Mouse (Mus musculus) forebrain, embryonic 10.5 days (tissue): ENCODE results near the gene 1600014C23Rik. TPM values are rescaled to one million over a fixed set of nuclear protein-coding genes. Genes with fewer than 3 reads are reported as not detected.

Experiments
- DNase-seq: peaks from one replicate; pipeline ENCODE4 v3.0.0-alpha.2; 2017; ENCODE audit warnings: low spot score; ENCODE audit errors: extremely low spot score
- H3K27ac ChIP-seq: fragments of 300-500 bp; sonication (generic); 2 replicates; pipeline ENCODE4 v1.5.1; 2016; ENCODE audit warnings: mild to moderate bottlenecking
- H3K27me3 ChIP-seq: fragments of 300-500 bp; sonication (generic); 2 replicates; pipeline ENCODE4 v1.6.1; 2016; ENCODE audit warnings: mild to moderate bottlenecking; ENCODE audit not compliant: poor library complexity, severe bottlenecking
- H3K36me3 ChIP-seq: fragments of 300-500 bp; sonication (generic); replicated peaks from 2 replicates; pipeline ENCODE4 v1.6.1; 2016; ENCODE audit warnings: mild to moderate bottlenecking, moderate library complexity
- H3K4me1 ChIP-seq: fragments of 300-500 bp; sonication (generic); 2 replicates; pipeline ENCODE4 v1.6.1; 2016
- H3K4me3 ChIP-seq: fragments of 300-500 bp; sonication (generic); 2 replicates; pipeline ENCODE4 v1.5.1; 2016; ENCODE audit warnings: mild to moderate bottlenecking, moderate library complexity
- H3K9me3 ChIP-seq: fragments of 300-500 bp; sonication (generic); 2 replicates; pipeline ENCODE4 v1.6.1; 2016; ENCODE audit warnings: mild to moderate bottlenecking, moderate library complexity
- WGBS: fragments of 180-500 bp; shearing (Covaris S2); methylation state at CpG from one replicate; pipeline ENCODE4 v1.1.7; 2016; 5-methylcytosine and 5-hydroxymethylcytosine counted together
- polyA plus RNA-seq: library from polyadenylated mRNA; unstranded; fragments of >200 nt; fragmentation: Nextera tagmentation; extraction: Ambion mirVana; gene quantifications from 2 replicates; pipeline ENCODE4 v1.2.1, GENCODE M21; 2016

The 1600014C23Rik gene
- polyA plus RNA-seq, 1 experiment from 2014 or later = not detected

- Histone ChIP-seq H3K27me3 (peaks cover 51% of the 10 kb centered on the region), H3K27ac (0 out of 2 replicates have a peak overlapping the region, but pooled peaks have one; percentile 48), H3K36me3 (no peaks in the 10 kb centered on the region), H3K9me3 (no peaks in the 10 kb centered on the region), H3K4me1 (peaks cover 84% of the 10 kb centered on the region), H3K4me3 (no peak overlapping the region; the same call in 1 of the 2 replicates)
- 29% methylated on average over 9 of the region's 9 CpGs for WGBS
- peak; percentile 85 for DNase-seq
Observed at GRCm38 (mm10) chr17:45731172-45731864, 2.3 kb downstream of the 1600014C23Rik start.

DNA sequence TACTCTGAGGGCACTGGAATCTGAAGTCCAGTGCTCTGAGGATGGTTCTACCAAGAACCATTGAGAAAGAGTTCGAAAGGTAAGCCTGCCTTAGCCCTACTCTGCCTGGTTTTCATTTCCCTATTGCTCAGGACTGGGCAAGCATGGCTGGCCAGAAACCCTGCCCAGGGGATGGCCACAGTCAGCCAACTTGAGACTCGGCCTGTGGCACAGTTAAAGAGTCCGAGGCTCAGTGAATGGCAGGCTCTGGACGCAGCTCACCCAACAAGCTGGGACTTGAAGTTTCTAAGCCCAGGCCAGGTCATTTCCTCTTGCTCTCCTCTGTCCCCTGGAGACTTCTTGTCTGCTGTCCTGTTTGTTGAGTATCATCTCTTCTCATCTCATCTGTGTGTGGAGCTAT lies 2.9 kb downstream of the 1600014C23Rik start:
- Histone ChIP-seq H3K27ac (peak overlapping the region; percentile 48), H3K4me1 (peaks cover 84% of the 10 kb centered on the region), H3K36me3 (no peaks in the 10 kb centered on the region), H3K9me3 (no peaks in the 10 kb centered on the region), H3K4me3 (no peak overlapping the region; the same call in 1 of the 2 replicates), H3K27me3 (peaks cover 51% of the 10 kb centered on the region)
- DNase-seq = no peak
- WGBS = 73% methylated on average over 4 of the region's 4 CpGs

GRCm38 (mm10) chr17:45729387-45729786 lies 4.3 kb downstream of the 1600014C23Rik start:
- Histone ChIP-seq H3K4me3 (no peak overlapping the region), H3K9me3 (no peaks in the 10 kb centered on the region), H3K27ac (peak overlapping the region; percentile 48), H3K36me3 (no peaks in the 10 kb centered on the region), H3K27me3 (peaks cover 48% of the 10 kb centered on the region), H3K4me1 (peaks cover 77% of the 10 kb centered on the region)
- DNase-seq = no peak
- 58% methylated on average over 10 of the region's 10 CpGs for WGBS

GRCm38 (mm10) chr17:45727983-45728723 lies 5.5 kb downstream of the 1600014C23Rik start:
- WGBS = 63% methylated on average over 8 of the region's 8 CpGs
- Histone ChIP-seq H3K4me1 (peaks cover 76% of the 10 kb centered on the region), H3K9me3 (no peaks in the 10 kb centered on the region), H3K4me3 (no peak overlapping the region), H3K27me3 (peaks cover 43% of the 10 kb centered on the region), H3K36me3 (no peaks in the 10 kb centered on the region), H3K27ac (peak overlapping the region; percentile 48)
- DNase-seq = no peak

DNA sequence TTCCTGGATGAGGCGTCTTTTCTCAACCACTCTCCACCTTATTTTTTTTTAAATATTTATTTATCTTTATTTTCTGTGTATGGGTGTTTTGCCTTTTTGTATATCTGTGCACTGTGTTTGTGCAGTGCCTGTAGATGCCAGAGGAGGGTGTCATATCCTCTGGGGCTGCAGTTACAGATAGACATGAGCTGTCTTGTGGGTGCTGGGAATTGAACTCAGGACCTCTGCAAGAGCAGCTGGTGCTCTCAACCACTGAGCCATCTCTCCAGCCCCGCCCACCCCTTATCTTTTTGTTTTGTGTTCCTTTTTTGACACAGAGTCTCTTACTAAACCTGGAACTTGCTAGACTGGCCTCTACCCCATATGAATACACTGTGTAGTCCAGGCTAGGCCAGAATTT lies 6.2 kb downstream of the 1600014C23Rik start:
- Histone ChIP-seq H3K4me1 (peaks cover 75% of the 10 kb centered on the region), H3K9me3 (no peaks in the 10 kb centered on the region), H3K4me3 (no peak overlapping the region), H3K36me3 (no peaks in the 10 kb centered on the region), H3K27me3 (peaks cover 37% of the 10 kb centered on the region), H3K27ac (no peak overlapping the region)
- no peak for DNase-seq
- 86% methylated on average over 2 of the region's 2 CpGs for WGBS

- Histone ChIP-seq H3K9me3 (no peaks in the 10 kb centered on the region; the same call in 1 of the 2 replicates), H3K36me3 (no peaks in the 10 kb centered on the region), H3K27me3 (peaks cover 25% of the 10 kb centered on the region), H3K4me1 (peaks cover 74% of the 10 kb centered on the region), H3K27ac (peak overlapping the region; percentile 76), H3K4me3 (no peak overlapping the region)
- WGBS = 70% methylated on average over 7 of the region's 7 CpGs
- no peak for DNase-seq
Observed at GRCm38 (mm10) chr17:45726249-45726648, 7.4 kb downstream of the 1600014C23Rik start.

- H3K36me3 ChIP-seq = no peaks in the 10 kb centered on the region
- 83% methylated on average over 10 of the region's 10 CpGs for WGBS
- peaks cover 11% of the 10 kb centered on the region; the same call in 1 of the 2 replicates for H3K27me3 ChIP-seq
- no peaks in the 10 kb centered on the region; the same call in 1 of the 2 replicates for H3K9me3 ChIP-seq
- peak overlapping the region; percentile 61; the same call in 1 of the 2 replicates for H3K4me3 ChIP-seq
- H3K4me1 ChIP-seq = peaks cover 57% of the 10 kb centered on the region
- H3K27ac ChIP-seq = peak overlapping the region; percentile 92
- DNase-seq = no peak
Observed at GRCm38 (mm10) chr17:45724574-45724921, 9.1 kb downstream of the 1600014C23Rik start.

- Histone ChIP-seq H3K27me3 (peaks cover 8% of the 10 kb centered on the region; the same call in 1 of the 2 replicates), H3K4me1 (peaks cover 51% of the 10 kb centered on the region), H3K36me3 (no peaks in the 10 kb centered on the region), H3K9me3 (no peaks in the 10 kb centered on the region; the same call in 1 of the 2 replicates), H3K4me3 (peak overlapping the region; percentile 61), H3K27ac (peak overlapping the region; percentile 92)
- WGBS = 5% methylated on average over 25 of the region's 25 CpGs
- peak; percentile 91 for DNase-seq
Observed at GRCm38 (mm10) chr17:45723732-45724573, 9.7 kb downstream of the 1600014C23Rik start.

- DNase-seq = peak; percentile 43
- Histone ChIP-seq H3K27ac (no peak overlapping the region), H3K9me3 (no peaks in the 10 kb centered on the region; the same call in 1 of the 2 replicates), H3K4me3 (no peak overlapping the region), H3K4me1 (peaks cover 17% of the 10 kb centered on the region), H3K36me3 (no peaks in the 10 kb centered on the region), H3K27me3 (peaks cover 2% of the 10 kb centered on the region; the same call in 1 of the 2 replicates)
- WGBS = 9% methylated on average over 10 of the region's 10 CpGs
Observed at GRCm38 (mm10) chr17:45718323-45718722, 15.3 kb downstream of the 1600014C23Rik start.

DNA sequence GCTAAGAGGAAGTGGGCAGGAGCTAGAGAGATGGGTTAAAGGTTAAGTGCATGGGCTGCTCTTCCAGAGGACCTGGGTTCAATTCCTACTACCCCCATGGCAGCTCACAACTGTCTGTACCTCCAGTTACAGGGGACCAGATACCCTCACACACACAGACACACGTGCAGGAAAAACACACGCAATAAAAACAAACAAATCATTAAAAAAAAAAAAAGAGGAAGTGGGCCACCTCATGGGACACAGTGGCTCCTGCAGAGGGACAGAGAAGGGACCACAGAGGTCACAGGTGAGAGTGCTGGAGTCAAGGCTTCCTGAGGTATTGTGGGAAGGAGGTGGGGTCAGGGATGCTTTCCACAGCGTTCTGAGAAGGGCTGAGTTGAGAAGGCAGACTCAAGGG lies 22.1 kb downstream of the 1600014C23Rik start:
- Histone ChIP-seq H3K4me3 (no peak overlapping the region), H3K36me3 (no peaks in the 10 kb centered on the region), H3K27ac (no peak overlapping the region), H3K4me1 (0 out of 2 replicates have a peak, but pooled peaks cover under 1% of the 10 kb centered on the region), H3K9me3 (no peaks in the 10 kb centered on the region), H3K27me3 (no peaks in the 10 kb centered on the region)
- WGBS = 76% methylated on average over 3 of the region's 3 CpGs
- no peak for DNase-seq

DNA sequence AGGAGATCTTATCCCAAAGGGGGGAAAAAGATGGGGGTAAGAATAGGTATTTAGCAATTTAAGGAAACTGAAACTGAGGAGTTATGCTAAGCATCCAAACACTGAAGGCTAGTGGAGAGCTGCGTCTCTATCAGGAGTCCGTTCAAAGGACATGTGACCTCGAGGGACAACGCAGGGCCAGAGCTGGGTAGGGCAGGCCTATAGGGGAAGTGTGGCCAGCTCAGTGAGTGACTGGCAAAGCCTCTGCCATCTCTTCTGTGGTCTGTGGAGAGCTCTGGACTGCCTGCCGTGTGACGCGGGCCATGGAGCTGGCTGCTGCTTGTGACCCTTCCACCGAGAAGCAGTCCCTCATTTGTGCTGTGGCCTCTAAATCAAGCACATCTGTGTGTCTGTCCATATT lies 23.2 kb downstream of the 1600014C23Rik start:
- no peak overlapping the region for H3K27ac ChIP-seq
- no peaks in the 10 kb centered on the region for H3K36me3 ChIP-seq
- H3K27me3 ChIP-seq = no peaks in the 10 kb centered on the region
- H3K9me3 ChIP-seq = no peaks in the 10 kb centered on the region
- WGBS = 84% methylated on average over 8 of the region's 8 CpGs
- no peak for DNase-seq
- no peak overlapping the region for H3K4me3 ChIP-seq
- H3K4me1 ChIP-seq = no peaks in the 10 kb centered on the region

GRCm38 (mm10) chr17:45709829-45710228 lies 23.8 kb downstream of the 1600014C23Rik start:
- Histone ChIP-seq H3K4me3 (no peak overlapping the region), H3K4me1 (no peaks in the 10 kb centered on the region), H3K9me3 (no peaks in the 10 kb centered on the region), H3K27me3 (no peaks in the 10 kb centered on the region), H3K36me3 (no peaks in the 10 kb centered on the region), H3K27ac (no peak overlapping the region)
- DNase-seq = no peak
- WGBS = 66% methylated on average over 3 of the region's 3 CpGs
